Mouse (Mus musculus) liver, embryonic 11.5 days (tissue): ENCODE data around the gene Phactr2. TPM values are rescaled to one million over a fixed set of nuclear protein-coding genes. Genes with fewer than 3 reads are reported as not detected.

Source experiments
- ATAC-seq: fragments of 200-750 bp; cut with Nextera tagmentation; replicated peaks from 2 replicates; pipeline ENCODE4 v1.8.0; 2017; ENCODE audit warnings: moderate number of reproducible peaks, mild to moderate bottlenecking, moderate TSS enrichment, moderate library complexity; ENCODE audit not compliant: low FRiP score
- DNase-seq: peaks from one replicate; pipeline ENCODE4 v3.0.0-alpha.2; 2017; ENCODE audit warnings: low spot score
- H3K27ac ChIP-seq: fragments of 300-500 bp; sonication (generic); 2 replicates; pipeline ENCODE4 v1.5.1; 2014; ENCODE audit warnings: mild to moderate bottlenecking, low read depth, low read length, control low read depth
- H3K27me3 ChIP-seq: fragments of 300-500 bp; sonication (generic); replicated peaks from 2 replicates; pipeline ENCODE4 v1.6.1; 2014; ENCODE audit warnings: low read length, mixed read lengths; ENCODE audit not compliant: control insufficient read depth, insufficient read depth
- H3K36me3 ChIP-seq: fragments of 300-500 bp; sonication (generic); 2 replicates; pipeline ENCODE4 v1.6.1; 2014; ENCODE audit warnings: mild to moderate bottlenecking, low read length, moderate library complexity, mixed read lengths; ENCODE audit not compliant: control insufficient read depth, insufficient read depth
- H3K4me1 ChIP-seq: fragments of 300-500 bp; sonication (generic); replicated peaks from 2 replicates; pipeline ENCODE4 v1.6.1; 2014; ENCODE audit warnings: low read length, mixed read lengths; ENCODE audit not compliant: control insufficient read depth, insufficient read depth
- H3K4me2 ChIP-seq: fragments of 300-500 bp; sonication (generic); 2 replicates; pipeline ENCODE4 v1.6.1; 2014; ENCODE audit warnings: mild to moderate bottlenecking, control low read depth, moderate library complexity
- H3K4me3 ChIP-seq: fragments of 300-500 bp; sonication (generic); 2 replicates; pipeline ENCODE4 v1.5.1; 2014; ENCODE audit warnings: low read depth, low read length, control low read depth
- H3K9ac ChIP-seq: fragments of 300-500 bp; sonication (generic); 2 replicates; pipeline ENCODE4 v1.6.1; 2014; ENCODE audit warnings: low read depth, low read length, control low read depth
- H3K9me3 ChIP-seq: fragments of 300-500 bp; sonication (generic); 2 replicates; pipeline ENCODE4 v1.6.1; 2016; ENCODE audit warnings: low read length, inconsistent platforms, mixed read lengths; ENCODE audit not compliant: control insufficient read depth
- WGBS: fragments of 180-500 bp; shearing (Covaris S2); extraction: QIAGEN DNeasy Blood & Tissue Kit; methylation state at CpG from one replicate; pipeline ENCODE4 v1.1.7; 2014; 5-methylcytosine and 5-hydroxymethylcytosine counted together
- polyA plus RNA-seq: library from polyadenylated mRNA; unstranded; fragments of >200 nt; fragmentation: Nextera tagmentation; extraction: Ambion mirVana; gene quantifications from 2 replicates; pipeline ENCODE4 v1.2.1, GENCODE M21; 2014

Gene Phactr2
- polyA plus RNA-seq, 1 experiment from 2014 or later, result 19.3 TPM

- ATAC-seq, result no peak
- no peak overlapping the region for H3K27ac ChIP-seq
- no peak overlapping the region for H3K9ac ChIP-seq
- no peak overlapping the region for H3K4me3 ChIP-seq
- no peaks in the 10 kb centered on the region for H3K36me3 ChIP-seq
- no peak overlapping the region for H3K4me2 ChIP-seq
- DNase-seq, result no peak
- WGBS, result 71% methylated on average over 5 of the region's 5 CpGs
- H3K4me1 ChIP-seq, result no peaks in the 10 kb centered on the region; the same call in 1 of the 2 replicates
- H3K27me3 ChIP-seq, result no peaks in the 10 kb centered on the region
- no peaks in the 10 kb centered on the region for H3K9me3 ChIP-seq
Measured at GRCm38 (mm10) chr10:13314999-13315398, 159.2 kb downstream of the Phactr2 start.

- Histone ChIP-seq H3K9ac (no peak overlapping the region), H3K27me3 (no peaks in the 10 kb centered on the region), H3K9me3 (no peaks in the 10 kb centered on the region), H3K4me3 (no peak overlapping the region), H3K36me3 (no peaks in the 10 kb centered on the region), H3K27ac (no peak overlapping the region), H3K4me1 (no peaks in the 10 kb centered on the region; the same call in none of the 2 replicates), H3K4me2 (no peak overlapping the region)
- DNase-seq (no peak), ATAC-seq (no peak)
- WGBS, result 75% methylated on average over 6 of the region's 6 CpGs
Measured at GRCm38 (mm10) chr10:13312576-13312975, 161.6 kb downstream of the Phactr2 start.

GRCm38 (mm10) chr10:13311612-13312011 lies 162.6 kb downstream of the Phactr2 start:
- H3K36me3 ChIP-seq, result no peaks in the 10 kb centered on the region
- no peaks in the 10 kb centered on the region; the same call in none of the 2 replicates for H3K4me1 ChIP-seq
- no peak overlapping the region for H3K4me3 ChIP-seq
- no peak for ATAC-seq
- no peaks in the 10 kb centered on the region for H3K9me3 ChIP-seq
- no peaks in the 10 kb centered on the region for H3K27me3 ChIP-seq
- H3K27ac ChIP-seq, result no peak overlapping the region
- no peak overlapping the region for H3K9ac ChIP-seq
- DNase-seq, result no peak
- no peak overlapping the region for H3K4me2 ChIP-seq
- WGBS, result 80% methylated on average over 6 of the region's 6 CpGs

- ATAC-seq (no peak), DNase-seq (no peak)
- no peaks in the 10 kb centered on the region for H3K36me3 ChIP-seq
- no peak overlapping the region for H3K4me2 ChIP-seq
- no peaks in the 10 kb centered on the region; the same call in none of the 2 replicates for H3K4me1 ChIP-seq
- no peak overlapping the region for H3K4me3 ChIP-seq
- H3K9ac ChIP-seq, result no peak overlapping the region
- WGBS, result 39% methylated on average over 3 of the region's 3 CpGs
- H3K9me3 ChIP-seq, result no peaks in the 10 kb centered on the region
- H3K27ac ChIP-seq, result no peak overlapping the region
- no peaks in the 10 kb centered on the region for H3K27me3 ChIP-seq
Measured at GRCm38 (mm10) chr10:13310075-13310474, 164.1 kb downstream of the Phactr2 start.

GRCm38 (mm10) chr10:13304641-13305241 lies 169.5 kb downstream of the Phactr2 start:
- H3K4me1 ChIP-seq, result no peaks in the 10 kb centered on the region; the same call in 1 of the 2 replicates
- no peak overlapping the region for H3K4me2 ChIP-seq
- no peaks in the 10 kb centered on the region for H3K36me3 ChIP-seq
- no peak overlapping the region for H3K9ac ChIP-seq
- ATAC-seq, result no peak
- no peaks in the 10 kb centered on the region for H3K27me3 ChIP-seq
- H3K9me3 ChIP-seq, result no peaks in the 10 kb centered on the region
- no peak overlapping the region for H3K27ac ChIP-seq
- no peak for DNase-seq
- H3K4me3 ChIP-seq, result no peak overlapping the region
- 85% methylated on average over 10 of the region's 10 CpGs for WGBS

- no peak overlapping the region for H3K4me2 ChIP-seq
- no peaks in the 10 kb centered on the region for H3K9me3 ChIP-seq
- DNase-seq, result no peak
- no peaks in the 10 kb centered on the region for H3K27me3 ChIP-seq
- WGBS, result 74% methylated on average over 13 of the region's 13 CpGs
- no peak overlapping the region for H3K4me3 ChIP-seq
- H3K4me1 ChIP-seq, result no peaks in the 10 kb centered on the region
- H3K9ac ChIP-seq, result no peak overlapping the region
- ATAC-seq, result no peak
- no peak overlapping the region for H3K27ac ChIP-seq
- H3K36me3 ChIP-seq, result no peaks in the 10 kb centered on the region
Measured at GRCm38 (mm10) chr10:13303271-13304265, 170.6 kb downstream of the Phactr2 start.

GRCm38 (mm10) chr10:13300601-13301000 lies 173.6 kb downstream of the Phactr2 start:
- Histone ChIP-seq H3K4me2 (no peak overlapping the region), H3K9ac (no peak overlapping the region), H3K4me3 (no peak overlapping the region), H3K27me3 (no peaks in the 10 kb centered on the region), H3K4me1 (peaks cover 4% of the 10 kb centered on the region; the same call in 1 of the 2 replicates), H3K36me3 (no peaks in the 10 kb centered on the region), H3K9me3 (no peaks in the 10 kb centered on the region), H3K27ac (no peak overlapping the region)
- WGBS, result 81% methylated on average over 6 of the region's 6 CpGs
- DNase-seq, result no peak
- no peak for ATAC-seq

- H3K27ac ChIP-seq, result no peak overlapping the region
- H3K4me1 ChIP-seq, result peaks cover 4% of the 10 kb centered on the region; the same call in 1 of the 2 replicates
- ATAC-seq (no peak), DNase-seq (no peak)
- no peaks in the 10 kb centered on the region for H3K9me3 ChIP-seq
- no peak overlapping the region for H3K4me3 ChIP-seq
- no peaks in the 10 kb centered on the region for H3K36me3 ChIP-seq
- H3K4me2 ChIP-seq, result no peak overlapping the region
- H3K27me3 ChIP-seq, result no peaks in the 10 kb centered on the region
- 89% methylated on average over 6 of the region's 6 CpGs for WGBS
- H3K9ac ChIP-seq, result no peak overlapping the region
Measured at GRCm38 (mm10) chr10:13300196-13300595, 174.0 kb downstream of the Phactr2 start.
